Mouse (Mus musculus): ENCODE results near the gene Usp33.

Usp33 gene

DNA sequence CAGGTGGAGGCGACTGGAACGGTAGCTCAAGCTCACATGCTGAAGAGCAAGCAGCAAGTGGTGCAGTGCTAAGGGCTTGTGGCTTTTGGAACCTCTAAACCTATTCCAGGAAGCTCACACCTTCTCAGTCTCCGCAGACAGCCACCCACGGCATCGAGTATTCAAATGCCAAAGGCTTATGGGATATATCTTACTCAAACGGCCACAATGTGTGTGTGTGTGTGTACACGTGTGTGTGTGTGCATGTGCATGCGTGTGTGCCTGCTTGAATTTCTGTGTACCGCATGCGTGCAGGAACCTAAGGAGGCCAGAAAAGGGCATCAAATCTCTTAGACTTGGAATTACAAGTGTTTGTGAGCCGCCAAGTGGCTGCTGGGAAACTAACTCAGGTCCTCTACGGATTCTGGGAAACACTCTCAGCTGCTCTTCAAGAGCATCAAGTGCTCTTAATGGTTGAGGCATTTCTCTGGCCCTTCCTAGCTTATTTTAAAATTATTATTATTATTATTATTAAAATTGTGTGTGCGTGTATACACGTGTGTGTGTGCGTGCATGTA, 3.2 kb upstream of the Usp33 start:
- DNase-seq, result no peak

DNA sequence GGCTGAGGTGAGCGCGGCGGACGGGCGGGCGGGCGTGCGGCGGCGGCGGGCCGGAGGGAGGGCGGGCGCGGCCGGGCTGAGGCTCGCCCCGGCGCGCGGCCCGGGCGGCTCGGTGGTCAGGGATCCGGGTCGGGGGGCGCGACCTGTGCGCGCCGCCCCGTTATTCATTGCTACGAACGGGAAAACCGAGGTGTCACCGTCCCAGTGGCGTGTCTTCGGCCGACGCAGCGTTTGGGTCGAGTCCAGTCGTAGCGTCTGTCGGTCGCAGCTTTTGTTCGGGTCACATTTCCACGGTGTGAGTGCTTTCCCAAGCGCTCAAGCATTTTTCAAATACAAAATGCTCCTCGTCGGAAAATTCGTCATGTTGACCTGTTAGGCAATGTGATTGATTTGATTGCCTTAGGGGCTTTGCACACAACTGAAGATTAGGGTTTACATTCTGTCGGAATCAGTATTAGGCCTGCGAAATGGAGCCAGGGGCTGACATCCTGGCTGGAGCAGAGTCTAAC, 409 bp downstream of the Usp33 start:
- peak in 1 of 2 experiments; percentile 27 for DNase-seq

DNA sequence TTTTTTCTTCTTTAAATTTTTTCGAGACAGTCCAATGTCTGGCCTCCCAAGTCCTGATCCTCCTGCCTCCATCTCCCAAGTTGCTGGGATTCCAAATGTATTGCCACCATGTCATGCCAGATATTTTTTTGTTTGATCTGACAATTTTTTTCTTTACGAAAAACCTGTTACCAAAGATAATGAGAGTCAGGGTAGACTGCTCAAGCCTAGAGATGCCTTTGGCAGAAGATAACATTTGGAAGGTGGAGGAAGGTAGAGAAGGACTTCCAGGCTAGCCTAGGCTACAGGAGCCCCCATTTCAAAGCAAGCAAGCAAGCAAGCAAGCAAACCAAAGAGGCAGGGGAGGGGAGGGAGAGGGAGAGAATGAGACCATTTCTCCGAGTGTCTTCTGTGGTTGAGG, 949 bp downstream of the Usp33 start:
- DNase-seq, result no peak

- no peak for DNase-seq
Observed at GRCm38 (mm10) chr3:152348011-152348830, 1.9 kb downstream of the Usp33 start.

- DNase-seq, result no peak
Observed at GRCm38 (mm10) chr3:152350431-152350830, 4.2 kb downstream of the Usp33 start.

DNA sequence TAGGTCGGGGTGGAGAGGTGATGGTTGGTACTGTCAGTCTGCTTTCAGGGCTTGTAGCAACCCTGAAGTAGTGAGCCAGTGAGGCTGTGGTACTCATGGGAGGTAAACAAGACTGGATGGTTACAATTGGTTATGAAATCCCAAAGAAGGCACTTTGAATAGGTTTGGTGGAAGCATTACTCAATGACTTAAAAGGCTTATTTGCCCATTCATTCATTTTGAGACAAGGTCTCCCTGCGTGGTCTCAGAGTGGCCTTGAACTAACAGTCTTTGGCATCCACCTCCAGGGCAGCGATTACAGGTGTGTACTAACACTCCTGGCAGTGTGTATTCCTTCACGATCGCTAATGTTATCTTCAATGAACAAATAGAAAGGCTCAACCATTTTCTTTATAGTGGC, 4.7 kb downstream of the Usp33 start:
- DNase-seq, result no peak

- no peak for DNase-seq
Observed at GRCm38 (mm10) chr3:152352289-152352688, 6.0 kb downstream of the Usp33 start.

DNA sequence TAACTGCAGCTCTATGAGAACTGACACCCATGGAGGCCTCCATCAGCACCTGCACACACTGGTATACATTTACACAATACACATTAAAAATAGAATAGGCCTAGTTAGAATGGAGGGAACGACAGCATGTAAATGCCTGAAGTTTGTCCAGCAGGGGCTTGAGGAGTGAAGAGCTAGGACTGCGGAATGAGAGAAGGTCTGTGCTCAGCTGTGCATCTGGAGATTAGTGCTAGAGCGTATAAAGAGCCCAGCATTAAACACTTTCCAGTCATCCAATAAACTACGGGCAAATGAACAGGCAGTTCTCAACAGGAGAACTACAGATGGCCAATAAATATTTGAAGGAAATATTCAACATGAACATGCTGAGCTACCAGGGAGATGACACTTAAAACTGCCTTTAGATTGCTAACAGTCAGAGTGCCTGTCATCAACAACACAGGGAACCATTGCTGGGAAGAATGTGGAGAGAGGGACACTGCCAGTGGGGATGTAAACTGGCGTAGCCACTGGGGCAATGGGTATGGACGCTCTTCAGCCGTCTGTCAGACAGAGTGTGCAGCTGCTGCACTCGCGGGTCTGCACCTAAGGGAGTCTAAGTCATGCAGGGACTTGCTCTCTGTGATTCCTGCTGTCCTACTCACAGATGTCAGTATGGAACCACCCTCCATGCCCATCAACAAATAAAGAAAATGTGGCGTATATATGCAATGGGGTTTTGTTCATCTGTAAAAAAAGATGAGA, 7.3 kb downstream of the Usp33 start:
- DNase-seq, result no peak

DNA sequence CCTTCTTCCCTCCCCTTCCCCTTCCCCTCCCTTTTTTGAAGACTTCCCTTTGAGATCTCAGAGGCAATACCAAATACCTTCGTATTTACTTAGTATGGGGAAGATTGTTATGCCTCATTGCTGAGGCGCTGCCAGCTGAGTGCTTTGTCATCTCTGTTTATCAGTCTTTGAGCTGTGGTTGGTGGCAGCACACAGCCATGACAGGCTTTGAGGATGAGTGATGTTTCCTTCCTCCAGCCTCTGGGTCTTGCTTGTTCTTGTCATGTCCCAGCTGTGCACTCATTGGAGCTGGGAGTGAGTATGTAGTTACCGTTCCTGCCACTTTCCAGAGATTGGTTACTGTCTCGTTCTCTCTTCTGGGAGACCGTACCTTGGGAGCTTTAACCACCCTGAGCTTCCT, 9.1 kb downstream of the Usp33 start:
- peak; percentile 4 to 19 for DNase-seq

DNA sequence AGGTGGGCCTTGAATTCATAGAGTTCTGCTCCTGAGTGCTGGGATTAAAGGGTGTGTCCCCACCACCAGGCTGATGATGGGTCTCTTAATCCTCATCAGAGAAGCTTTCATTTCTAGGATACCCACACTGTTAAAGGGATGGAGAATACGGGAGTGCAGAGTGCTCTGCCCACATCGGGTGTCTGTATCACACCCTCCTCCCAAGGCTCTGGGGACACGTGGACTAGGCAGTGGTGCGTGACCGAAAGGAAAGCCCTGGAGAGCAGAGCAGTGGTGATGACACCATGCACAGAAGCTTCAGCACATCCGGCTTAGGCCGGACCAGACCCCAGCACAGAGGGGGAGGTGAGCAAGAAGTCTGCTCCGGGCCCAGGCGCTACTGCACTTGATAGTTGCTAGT, 10.5 kb downstream of the Usp33 start:
- no peak for DNase-seq

- DNase-seq, result no peak
Observed at GRCm38 (mm10) chr3:152359151-152359550, 12.9 kb downstream of the Usp33 start.

DNA sequence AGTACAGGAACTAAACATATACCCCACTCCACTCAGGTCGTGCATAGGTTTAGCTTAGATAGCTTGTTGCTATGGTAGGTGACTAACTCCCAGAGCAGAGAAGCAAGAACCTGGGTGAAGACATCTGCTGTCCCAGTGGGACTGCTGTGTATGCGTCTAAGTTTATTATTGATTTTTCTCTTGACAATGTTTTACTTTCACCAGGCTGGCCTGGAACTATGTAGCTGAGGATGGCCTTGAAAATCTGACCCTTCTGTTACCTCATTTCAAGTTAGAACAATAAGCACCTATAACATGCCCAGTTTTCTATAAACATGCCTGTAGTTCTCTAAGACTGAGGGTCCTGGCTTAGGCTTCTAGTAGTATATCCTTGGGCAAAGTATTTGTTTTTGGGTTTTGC, 17.9 kb downstream of the Usp33 start:
- no peak for DNase-seq

GRCm38 (mm10) chr3:152376063-152376462, 29.8 kb downstream of the Usp33 start:
- DNase-seq, result no peak

GRCm38 (mm10) chr3:152384106-152384505, 37.8 kb downstream of the Usp33 start:
- DNase-seq, result no peak

DNA sequence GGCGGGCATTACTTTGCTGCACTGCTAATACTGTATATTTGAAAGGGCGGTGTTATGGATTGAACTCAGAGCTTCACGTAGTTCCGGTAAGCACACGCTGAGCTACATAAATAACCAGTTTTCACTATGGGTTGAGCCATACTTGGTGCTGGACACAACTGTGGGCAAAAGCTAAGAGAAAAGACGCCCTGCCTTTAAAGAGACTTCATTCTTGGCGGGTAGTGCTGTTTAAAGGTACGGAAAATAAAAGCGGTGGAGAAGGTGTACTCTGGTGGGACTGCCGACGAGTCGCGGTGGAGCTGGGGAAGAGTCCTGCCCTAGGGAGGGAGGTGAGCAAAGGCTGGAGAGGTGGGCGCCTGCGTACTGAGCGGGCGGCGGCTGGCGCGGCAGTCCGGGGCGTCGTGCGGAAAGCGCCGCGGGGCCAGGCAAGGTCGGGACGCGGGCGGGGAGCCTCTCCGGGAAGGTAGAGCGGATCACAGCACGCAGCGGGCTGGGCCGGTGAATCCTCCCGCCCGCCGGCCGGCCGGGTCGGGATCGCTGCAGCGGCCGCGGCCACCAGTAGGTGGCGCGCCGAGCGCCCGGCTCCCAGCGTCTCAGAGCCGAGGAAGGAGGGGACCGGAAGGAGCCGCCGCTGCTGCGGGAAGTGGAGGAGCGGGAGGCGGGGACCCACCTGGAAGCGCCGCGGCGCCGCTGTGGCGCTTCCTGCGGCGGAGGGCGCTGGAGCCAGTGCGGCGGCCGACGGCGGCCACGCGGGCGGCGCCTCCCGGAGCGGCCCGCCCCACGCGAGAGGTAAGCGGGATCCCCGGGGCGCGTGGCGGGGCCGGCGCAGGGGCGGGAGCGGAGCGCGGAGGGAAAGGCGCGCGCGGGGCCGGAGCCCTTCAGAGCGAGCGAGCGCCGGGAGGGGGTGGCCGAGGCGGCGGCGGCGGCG, 49.3 kb downstream of the Usp33 start, which contains the start of gene Zzz3:
Gene Zzz3 (plus strand): TSS at position 124 of the 928 bp plus-strand sequence.
- DNase-seq, result peak; percentile 89 to 93

DNA sequence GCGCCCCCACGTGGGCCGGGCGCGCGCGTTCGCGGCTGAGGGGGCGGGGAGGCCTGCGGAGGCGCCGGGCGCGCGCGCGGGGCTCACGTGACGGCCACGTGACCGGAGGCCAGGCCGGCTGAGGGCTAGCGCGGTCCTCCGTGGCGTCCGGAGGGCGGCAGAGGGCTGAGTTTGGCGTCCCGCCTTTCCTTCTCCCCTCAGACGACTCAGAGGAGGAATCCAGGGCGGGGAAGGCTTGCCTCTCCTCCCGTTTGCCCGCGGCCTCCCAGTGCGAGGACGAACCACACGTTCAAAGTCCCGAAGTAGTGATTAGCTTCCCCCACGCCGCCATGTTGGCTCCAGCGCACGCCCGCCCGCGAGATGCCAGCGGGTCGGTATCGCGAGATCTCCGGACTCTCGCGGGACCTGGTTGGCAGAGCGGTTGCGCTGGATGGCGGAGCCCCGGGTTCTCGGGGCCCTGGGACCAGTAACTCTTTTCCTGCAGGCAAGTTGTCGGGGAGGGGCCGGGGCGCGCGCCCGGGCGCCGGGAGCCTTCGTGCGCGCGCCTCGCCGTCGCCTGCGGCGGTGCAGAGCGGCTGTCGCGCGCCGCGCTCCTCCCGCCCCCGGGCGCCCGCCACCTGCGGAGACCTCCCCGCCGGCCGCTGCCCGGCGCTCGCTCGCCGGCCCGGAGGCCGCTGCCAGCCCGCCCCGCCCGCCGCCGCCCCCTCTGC, 50.2 kb downstream of the Usp33 start:
- DNase-seq, result peak; percentile 98

DNA sequence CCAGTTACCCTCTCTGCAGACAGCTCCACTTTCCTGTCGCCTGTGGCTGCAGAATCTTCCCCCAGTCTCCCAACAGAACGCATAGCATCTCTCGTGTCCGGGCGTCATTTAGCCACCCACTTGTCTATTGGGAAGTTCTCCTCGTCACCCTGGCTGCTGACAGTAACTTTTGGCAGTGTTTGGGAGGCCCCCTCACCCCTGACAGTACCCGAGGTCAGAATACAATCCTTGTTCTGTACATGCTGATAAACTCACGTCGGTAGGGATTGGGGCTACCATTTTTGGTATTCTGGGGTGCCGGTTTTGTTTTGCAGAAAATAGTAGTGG, 50.7 kb downstream of the Usp33 start:
- DNase-seq, result no peak

- DNase-seq, result no peak
Observed at GRCm38 (mm10) chr3:152397335-152397940, 51.2 kb downstream of the Usp33 start.

GRCm38 (mm10) chr3:152400441-152400840, 54.2 kb downstream of the Usp33 start:
- DNase-seq, result no peak

GRCm38 (mm10) chr3:152400875-152401274, 54.6 kb downstream of the Usp33 start:
- no peak for DNase-seq

DNA sequence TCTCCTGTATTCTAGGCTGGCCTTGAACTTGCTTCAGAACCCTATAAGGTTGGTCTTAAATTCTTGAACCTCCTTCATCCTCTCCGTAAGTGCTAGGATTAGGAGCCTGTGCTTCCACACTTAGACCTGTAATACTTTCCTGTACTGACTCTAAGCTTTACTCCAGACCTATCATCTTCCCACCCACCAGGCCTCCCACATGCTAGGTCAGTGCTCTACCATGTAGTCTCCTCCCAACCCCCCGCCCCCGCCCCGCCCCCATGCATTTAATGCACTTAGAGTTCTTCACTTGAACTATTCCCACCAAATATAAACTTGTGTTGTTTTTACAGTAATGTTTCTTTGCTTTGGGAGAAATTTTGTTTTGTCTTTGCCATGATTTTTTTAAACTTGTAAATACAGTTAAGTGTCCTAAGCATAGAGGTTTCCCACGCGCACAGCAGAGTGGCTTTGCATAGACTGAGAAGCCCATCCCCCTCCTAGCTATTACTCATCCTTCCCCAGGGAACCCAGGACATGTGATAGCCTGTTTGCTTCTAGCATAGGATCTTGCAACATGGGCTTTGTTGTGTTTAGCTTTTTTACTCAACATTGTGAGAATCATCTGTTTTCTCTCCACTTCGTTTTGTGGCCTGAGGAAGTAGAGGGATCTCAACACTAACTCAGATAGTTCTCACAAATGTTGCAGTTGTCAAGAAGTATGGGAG, 55.8 kb downstream of the Usp33 start:
- DNase-seq, result no peak
